Comparison of ENCODE assay signal across 8 mouse cellular contexts in the genomic region with DNA sequence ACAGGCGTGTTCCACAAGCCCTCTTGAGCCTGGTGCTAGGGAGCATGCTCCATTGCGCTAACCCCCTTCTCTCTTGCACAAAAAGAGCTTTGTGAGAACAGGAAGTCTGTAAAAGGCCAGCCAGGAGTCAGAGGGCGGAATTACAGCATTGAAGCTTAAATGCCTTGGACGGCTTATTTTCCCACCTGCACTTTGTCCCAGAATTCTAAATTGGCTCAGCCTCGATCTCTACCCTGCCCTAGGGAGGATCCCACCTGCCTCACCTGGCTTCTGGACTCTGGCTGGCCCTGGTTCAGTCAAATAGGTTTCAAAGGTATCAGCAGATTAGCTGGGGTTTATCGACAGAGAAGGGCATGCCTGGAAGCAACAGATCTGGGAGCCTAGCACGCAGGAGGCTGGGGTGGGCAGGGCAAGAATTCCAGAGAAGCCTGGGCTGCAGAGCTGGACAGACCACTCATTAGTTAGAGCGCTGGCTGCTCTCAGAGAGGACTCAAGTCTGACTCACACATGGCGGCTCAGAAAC. TPM values are rescaled to one million over a fixed set of nuclear protein-coding genes. Genes with fewer than 3 reads are reported as not detected.
DNase-seq lines count a peak whose midpoint lies in the region; ATAC-seq and TF ChIP-seq lines count a peak whose summit lies in the region.

No protein-coding gene starts in this region.

- H3K4me1 ChIP-seq in heart, embryonic 12.5 days (replicated peaks), result peaks cover 29% of the 10 kb centered on the region
- H3K4me1 ChIP-seq in cortical plate, adult 2 months (ENCODE audit: control insufficient read depth, insufficient read depth, low read length), result no peaks in the 10 kb centered on the region; the same call in 1 of the 2 replicates
- H3K4me1 ChIP-seq in hindbrain, embryonic 16.5 days (ENCODE audit: control insufficient read depth, insufficient read depth, low read depth, low read length), result no peaks in the 10 kb centered on the region

- peak overlapping the region; percentile 11; the same call in 1 of the 2 replicates for H3K9ac ChIP-seq in heart, embryonic 12.5 days
- H3K9ac ChIP-seq in hindbrain, embryonic 16.5 days (ENCODE audit: low read depth, low read length), result no peak overlapping the region

- no peak overlapping the region for H3K4me3 ChIP-seq in heart, embryonic 12.5 days
- H3K4me3 ChIP-seq in cortical plate, adult 2 months (ENCODE audit: insufficient read depth, low read length), result no peak overlapping the region
- H3K4me3 ChIP-seq in hindbrain, embryonic 16.5 days (ENCODE audit: low read length), result no peak overlapping the region

- no peaks in the 10 kb centered on the region for H3K27me3 ChIP-seq in heart, embryonic 12.5 days (replicated peaks)
- H3K27me3 ChIP-seq in hindbrain, embryonic 16.5 days (replicated peaks; ENCODE audit: control insufficient read depth, insufficient read depth, low read length), result no peaks in the 10 kb centered on the region

- 31% methylated on average over 9 of the region's 9 CpGs for WGBS in heart, embryonic 12.5 days
- WGBS in hindbrain, embryonic 16.5 days, result 72% methylated on average over 9 of the region's 9 CpGs

- H3K27ac ChIP-seq in heart, embryonic 12.5 days (ENCODE audit: poor library complexity, severe bottlenecking), result peak overlapping the region; percentile 79
- H3K27ac ChIP-seq in cortical plate, adult 2 months (ENCODE audit: insufficient read depth, low read length), result peak overlapping the region; percentile 84
- peak overlapping the region; percentile 37; the same call in 1 of the 2 replicates for H3K27ac ChIP-seq in hindbrain, embryonic 16.5 days (ENCODE audit: low read depth, low read length)

- 0 out of 2 replicates have a peak, but pooled peaks cover 3% of the 10 kb centered on the region for H3K36me3 ChIP-seq in heart, embryonic 12.5 days
- no peaks in the 10 kb centered on the region for H3K36me3 ChIP-seq in hindbrain, embryonic 16.5 days (ENCODE audit: control insufficient read depth, insufficient read depth, low read length)

- H3K9me3 ChIP-seq in heart, embryonic 12.5 days (replicated peaks), result peaks cover 4% of the 10 kb centered on the region
- no peaks in the 10 kb centered on the region for H3K9me3 ChIP-seq in hindbrain, embryonic 16.5 days (ENCODE audit: control insufficient read depth, low read length)

- intact Hi-C loops in heart, postnatal 36 days (cut with DNase I), result no loop called here

- H3K4me2 ChIP-seq in heart, embryonic 12.5 days, result peak overlapping the region; percentile 22
- H3K4me2 ChIP-seq in hindbrain, embryonic 16.5 days (ENCODE audit: low read length), result no peak overlapping the region

- TF ChIP-seq CTCF in cortical plate, adult 2 months (IDR thresholded peaks at IDR 0.05; ENCODE audit: extremely low read depth, insufficient read depth, low read length), result no peak

- no peak for TF ChIP-seq POLR2A in cortical plate, adult 2 months (IDR thresholded peaks at IDR 0.05; ENCODE audit: extremely low read depth, insufficient read depth, low read length)

- no peak; the same call in 1 of the 2 replicates for ATAC-seq in heart, embryonic 12.5 days (ENCODE audit: insufficient number of reproducible peaks, low FRiP score)
- no peak for ATAC-seq in hindbrain, embryonic 16.5 days

- no peak for DNase-seq in heart, postnatal 36 days
- DNase-seq in lung, postnatal 10 days, result peak; percentile 52
- DNase-seq in testis, postnatal 14 days (ENCODE audit: low spot score), result no peak
- DNase-seq in layer of hippocampus, postnatal 14 days (ENCODE audit: low spot score in 2 of 2), result no peak
- no peak for DNase-seq in adrenal gland, postnatal 10 days

RNA-seq across cellular contexts. Expression of a gene that starts 7.4 kb away (rescaled TPM):
- polyA plus RNA-seq in heart, embryonic 12.5 days (2016; fragmentation: Nextera tagmentation; extraction: Ambion mirVana), result 0.78 and 0.83 TPM in 2 replicates
- total RNA-seq in heart, postnatal 36 days (2021), result 1 to 10 TPM; 6.5 to 8.4 TPM
- polyA plus RNA-seq in cortical plate, adult 2 months (2012; rRNA removed), result 1.1 and 1.4 TPM in 2 replicates
- 1.7 TPM in 2 replicates for polyA plus RNA-seq in hindbrain, embryonic 16.5 days (2015; fragmentation: Nextera tagmentation; extraction: Ambion mirVana)
- total RNA-seq in layer of hippocampus, postnatal 14 days (2021), result 1 to 10 TPM; 1.7 to 1.9 TPM
- total RNA-seq in adrenal gland, postnatal 10 days (2021), result 1 to 10 TPM; 1.0 to 1.5 TPM

RNA-seq across cellular contexts. Expression of a gene that starts 8.1 kb away (rescaled TPM):
- polyA plus RNA-seq in heart, embryonic 12.5 days (2016; fragmentation: Nextera tagmentation; extraction: Ambion mirVana), result 1,289 and 1,310 TPM in 2 replicates
- total RNA-seq in heart, postnatal 36 days (2021), result 1,000 to 10,000 TPM; 1,389 to 1,395 TPM
- polyA plus RNA-seq in cortical plate, adult 2 months (2012; rRNA removed), result 1,018 and 1,074 TPM in 2 replicates
- polyA plus RNA-seq in hindbrain, embryonic 16.5 days (2015; fragmentation: Nextera tagmentation; extraction: Ambion mirVana), result 1,077 and 1,193 TPM in 2 replicates
- total RNA-seq in layer of hippocampus, postnatal 14 days (2021), result 100 to 1,000 TPM; 695 to 807 TPM
- total RNA-seq in adrenal gland, postnatal 10 days (2021), result 100 to 1,000 TPM; 662 to 732 TPM

RNA-seq across cellular contexts. Expression of a gene that starts 14.2 kb away (rescaled TPM):
- 151 and 152 TPM in 2 replicates for polyA plus RNA-seq in heart, embryonic 12.5 days (2016; fragmentation: Nextera tagmentation; extraction: Ambion mirVana)
- total RNA-seq in heart, postnatal 36 days (2021), result 100 to 1,000 TPM; 178 to 198 TPM
- polyA plus RNA-seq in cortical plate, adult 2 months (2012; rRNA removed), result 110 TPM in 2 replicates
- polyA plus RNA-seq in hindbrain, embryonic 16.5 days (2015; fragmentation: Nextera tagmentation; extraction: Ambion mirVana), result 73.5 and 84.7 TPM in 2 replicates
- 10 to 100 TPM; 60.9 to 68.5 TPM for total RNA-seq in layer of hippocampus, postnatal 14 days (2021)
- total RNA-seq in adrenal gland, postnatal 10 days (2021), result 10 to 100 TPM; 90.2 to 96.7 TPM

RNA-seq across cellular contexts. Expression of a gene that starts 20.2 kb away (rescaled TPM):
- not detected in 2 replicates for polyA plus RNA-seq in heart, embryonic 12.5 days (2016; fragmentation: Nextera tagmentation; extraction: Ambion mirVana)
- total RNA-seq in heart, postnatal 36 days (2021), result 10 to 100 TPM; 20.0 to 26.8 TPM
- 123 and 128 TPM in 2 replicates for polyA plus RNA-seq in cortical plate, adult 2 months (2012; rRNA removed)
- polyA plus RNA-seq in hindbrain, embryonic 16.5 days (2015; fragmentation: Nextera tagmentation; extraction: Ambion mirVana), result 1.2 and 1.4 TPM in 2 replicates
- 10 to 100 TPM; 89.2 to 96.6 TPM for total RNA-seq in layer of hippocampus, postnatal 14 days (2021)
- total RNA-seq in adrenal gland, postnatal 10 days (2021), result 1 to 10 TPM; 7.2 to 8.7 TPM

RNA-seq across cellular contexts. Expression of a gene that starts 27.0 kb away (rescaled TPM):
- 41.9 and 46.0 TPM in 2 replicates for polyA plus RNA-seq in heart, embryonic 12.5 days (2016; fragmentation: Nextera tagmentation; extraction: Ambion mirVana)
- 10 to 100 TPM; 18.1 to 19.9 TPM for total RNA-seq in heart, postnatal 36 days (2021)
- 87.5 and 88.2 TPM in 2 replicates for polyA plus RNA-seq in cortical plate, adult 2 months (2012; rRNA removed)
- polyA plus RNA-seq in hindbrain, embryonic 16.5 days (2015; fragmentation: Nextera tagmentation; extraction: Ambion mirVana), result 107 and 124 TPM in 2 replicates
- 10 to 100 TPM; 72.3 to 73.2 TPM for total RNA-seq in layer of hippocampus, postnatal 14 days (2021)
- total RNA-seq in adrenal gland, postnatal 10 days (2021), result 10 to 100 TPM; 26.2 to 27.0 TPM
